Mouse (Mus musculus) kidney, postnatal 25 days (tissue): ENCODE results near the gene Dhx38.
A peak's percentile ranks its signal among the peaks of the same experiment; 100 is the strongest.

ENCODE experiments used
- DNase-seq, 2 experiments: peaks; one replicate each; pipeline ENCODE4 v3.0.0; 2021; ENCODE audit warnings: mixed read lengths in 2 of 2

The Dhx38 gene

DNA sequence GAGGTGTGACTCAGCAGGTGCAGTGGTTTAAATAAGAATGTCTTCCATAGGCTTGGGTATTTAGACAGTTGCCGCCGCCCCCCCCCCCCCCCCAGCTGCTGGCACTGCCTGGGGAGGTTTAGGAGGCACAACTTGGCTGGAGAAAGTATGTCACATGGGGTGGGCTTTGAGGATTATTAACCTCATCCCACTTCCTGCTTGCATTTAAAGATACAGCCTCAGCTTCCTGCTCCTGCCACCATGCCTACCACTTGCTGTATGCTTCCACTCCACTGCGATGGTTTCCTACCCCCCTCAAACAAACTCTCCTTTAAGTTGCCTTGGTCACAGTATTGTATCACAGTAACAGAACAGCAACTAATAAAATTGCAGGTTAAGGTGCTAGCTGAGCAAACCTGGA, 21.6 kb downstream of the Dhx38 start:
- DNase-seq: no peak

- DNase-seq: no peak
Observed at GRCm38 (mm10) chr8:109542748-109543519, 22.7 kb downstream of the Dhx38 start.

DNA sequence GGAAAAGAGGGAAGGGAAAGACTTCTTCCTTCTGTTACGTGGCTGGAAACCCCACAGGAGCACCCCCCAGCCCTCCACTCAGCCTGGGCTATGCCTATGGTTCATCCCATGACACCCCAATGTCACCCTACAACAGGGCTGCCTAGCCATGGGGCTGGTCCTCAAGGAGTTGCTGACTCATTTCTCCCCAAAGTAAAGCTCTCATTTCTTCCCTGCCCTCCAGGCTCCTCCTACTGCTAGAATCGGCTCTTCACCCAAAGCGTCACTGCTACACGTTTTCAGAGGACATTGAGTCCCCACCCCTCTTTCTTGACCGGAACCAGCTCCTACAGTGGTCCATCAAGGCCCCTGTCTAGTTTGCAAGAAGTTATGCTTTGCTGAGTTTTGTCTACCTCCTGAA, 23.5 kb downstream of the Dhx38 start:
- DNase-seq: no peak

DNA sequence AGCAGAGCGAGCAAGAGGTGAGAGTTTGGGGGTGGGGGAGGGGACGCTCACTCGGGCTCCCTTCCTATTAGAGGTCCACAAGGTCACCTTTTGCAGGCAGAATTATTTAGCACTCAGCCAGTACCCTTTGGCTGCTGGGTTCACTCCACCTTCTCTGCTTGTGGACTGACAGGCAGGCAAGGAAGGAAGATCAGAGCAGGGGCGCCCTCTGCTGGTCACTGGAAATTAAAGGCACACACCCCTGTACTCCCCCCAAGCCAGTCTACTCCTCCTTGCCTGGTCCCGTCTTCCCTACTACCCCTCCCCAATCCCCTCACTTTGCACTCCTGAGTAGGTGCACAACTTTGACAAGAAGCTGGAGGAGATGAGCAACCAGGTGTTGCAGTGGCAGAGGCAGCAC, 29.0 kb downstream of the Dhx38 start:
- DNase-seq: peak; percentile 78 to 84

DNA sequence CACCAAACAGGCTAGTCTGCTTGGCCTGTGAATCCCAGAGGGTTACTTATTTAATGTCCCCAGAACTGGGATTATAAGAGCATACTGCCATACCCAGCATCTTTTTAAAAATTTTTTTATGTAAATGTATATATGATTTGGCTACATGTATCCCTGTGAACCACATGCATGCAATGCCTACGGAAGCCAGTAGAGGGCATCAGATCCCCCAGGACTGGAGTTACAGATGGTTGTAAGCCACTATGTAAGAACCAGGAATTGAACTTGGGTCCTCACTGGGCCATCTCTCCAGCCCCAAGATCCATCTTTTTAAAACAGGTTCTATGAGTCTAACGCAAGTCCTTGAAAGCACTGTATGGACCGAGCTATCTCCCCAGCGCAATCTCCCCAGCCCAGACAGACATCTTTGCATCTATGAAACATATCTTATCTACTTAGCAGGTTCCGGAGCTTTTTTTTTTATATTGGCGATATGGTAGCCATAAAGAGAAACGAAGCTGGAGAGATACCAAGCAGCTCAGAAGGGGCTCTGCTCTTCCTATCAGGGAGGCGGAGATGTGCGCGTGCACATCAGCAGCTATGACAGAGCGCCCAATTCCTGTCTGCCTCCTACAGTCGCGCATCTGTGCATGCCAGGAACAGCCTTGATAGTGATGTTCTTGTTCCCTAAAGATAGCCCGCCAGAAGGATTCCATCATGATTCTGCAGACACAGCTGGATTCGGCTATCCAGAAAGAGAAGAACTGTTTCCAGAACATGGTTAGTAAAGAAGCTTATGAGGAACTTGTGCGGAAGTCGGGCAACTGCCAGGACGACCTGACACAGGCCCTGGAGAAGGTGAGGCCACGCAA, 30.3 kb downstream of the Dhx38 start:
- peak in 1 of 2 experiments; percentile 58 for DNase-seq

- DNase-seq: no peak
Observed at GRCm38 (mm10) chr8:109524008-109524407, 41.7 kb downstream of the Dhx38 start.

GRCm38 (mm10) chr8:109505560-109505959, 60.1 kb downstream of the Dhx38 start:
- DNase-seq: no peak

DNA sequence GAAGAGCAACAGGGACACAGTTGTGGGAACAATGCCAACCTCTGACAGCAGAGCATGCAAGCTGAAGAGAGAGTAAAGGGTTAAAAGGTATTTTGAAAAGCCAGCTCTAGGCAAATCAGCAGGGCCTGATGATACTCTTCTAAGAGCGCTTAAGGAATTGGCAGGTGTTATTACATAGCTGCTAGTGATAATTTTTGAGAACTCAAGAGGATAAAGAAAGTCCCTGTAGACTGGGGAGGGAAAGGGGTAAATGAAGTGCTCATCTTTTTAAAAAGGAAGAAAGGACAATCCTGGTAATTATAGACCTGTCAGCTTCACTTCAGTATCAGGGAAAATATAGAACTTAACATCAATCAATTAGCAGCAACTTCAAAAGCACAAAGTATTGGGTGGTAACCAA, 62.1 kb downstream of the Dhx38 start:
- no peak for DNase-seq

DNA sequence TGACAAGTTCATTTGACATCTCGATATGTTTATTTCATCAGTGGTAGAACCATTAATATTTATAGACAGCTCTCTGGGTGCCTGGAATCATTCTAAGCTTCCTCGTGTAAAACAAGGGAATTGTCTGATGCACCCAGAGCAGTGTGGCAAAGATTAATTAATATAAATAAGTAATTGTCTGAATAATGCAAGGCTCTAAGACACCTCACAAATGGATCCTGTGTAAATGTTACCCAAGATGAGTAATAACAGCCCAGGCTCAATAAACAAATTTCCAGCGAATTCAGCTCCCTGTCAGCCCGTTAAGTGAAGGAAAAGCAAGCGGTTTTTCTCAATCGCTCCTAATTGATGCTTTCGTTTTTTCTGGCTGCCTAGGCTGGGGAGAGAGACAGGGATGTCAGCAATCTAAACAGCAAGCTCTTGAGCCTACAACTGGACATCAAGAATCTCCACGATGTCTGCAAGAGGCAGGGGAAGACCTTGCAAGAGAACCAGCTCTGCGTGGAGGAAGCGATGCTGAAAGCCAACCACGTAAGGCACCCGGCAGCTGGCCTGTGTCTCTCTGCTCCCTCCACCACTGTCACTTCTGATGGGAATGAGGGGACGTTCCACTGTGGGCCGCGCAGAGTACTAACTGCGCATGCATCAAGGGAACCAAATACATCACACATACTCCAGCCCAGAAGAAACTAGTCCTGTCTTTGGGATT, 66.5 kb downstream of the Dhx38 start:
- DNase-seq: no peak
